Mouse (Mus musculus) liver, adult 2 months (tissue): ENCODE measurements around the gene Morn3. TPM values are rescaled to one million over a fixed set of nuclear protein-coding genes. Genes with fewer than 3 reads are reported as not detected.

Source experiments
- DNase-seq: peaks from one replicate; pipeline ENCODE4 v3.0.0-alpha.2; 2011; ENCODE audit warnings: low read depth, low spot score; ENCODE audit errors: extremely low read depth
- H3K27ac ChIP-seq: fragments of 200-500 bp; replicated peaks from 2 replicates; pipeline ENCODE4 v1.5.1; 2012; ENCODE audit warnings: low read depth, mild to moderate bottlenecking, control low read depth, inconsistent platforms, low read length; ENCODE audit not compliant: insufficient read depth
- H3K27me3 ChIP-seq: fragments of 200-500 bp; 2 replicates; pipeline ENCODE4 v1.6.1; 2012; ENCODE audit warnings: mild to moderate bottlenecking, moderate library complexity, low read length, inconsistent platforms; ENCODE audit not compliant: control insufficient read depth, insufficient read depth
- H3K36me3 ChIP-seq: fragments of 200-500 bp; 2 replicates; pipeline ENCODE4 v1.6.1; 2012; ENCODE audit warnings: low read length, inconsistent platforms; ENCODE audit not compliant: control insufficient read depth, insufficient read depth
- H3K4me1 ChIP-seq: fragments of 200-500 bp; 2 replicates; pipeline ENCODE4 v1.6.1; 2011; ENCODE audit warnings: low read length; ENCODE audit not compliant: control insufficient read depth, insufficient read depth
- H3K4me3 ChIP-seq: fragments of 200-500 bp; 2 replicates; pipeline ENCODE4 v1.5.1; 2011; ENCODE audit warnings: low read depth, mild to moderate bottlenecking, control low read depth, low read length, moderate library complexity; ENCODE audit not compliant: insufficient read depth
- H3K79me2 ChIP-seq: fragments of 200-500 bp; 2 replicates; pipeline ENCODE4 v1.6.1; 2012; ENCODE audit warnings: inconsistent platforms, mild to moderate bottlenecking, low read length, moderate library complexity; ENCODE audit not compliant: control insufficient read depth, insufficient read depth
- H3K9ac ChIP-seq: fragments of 200-500 bp; 2 replicates; pipeline ENCODE4 v1.6.1; 2012; ENCODE audit warnings: low read depth, mild to moderate bottlenecking, control low read depth, inconsistent platforms, low read length
- CTCF ChIP-seq: fragments of 200-500 bp; IDR thresholded peaks from 2 replicates; pipeline ENCODE4 v1.5.1; 2011; ENCODE audit warnings: low read depth, low read length, control low read depth
- POLR2A ChIP-seq: fragments of 200-500 bp; IDR thresholded peaks from 2 replicates; pipeline ENCODE4 v1.6.1; 2011; ENCODE audit warnings: low read length, control low read depth; ENCODE audit not compliant: insufficient read depth; ENCODE audit errors: extremely low read depth
- WGBS: fragments of 180-500 bp; shearing (Covaris S2); methylation state at CpG from one replicate; pipeline ENCODE4 v1.1.7; 2018; 5-methylcytosine and 5-hydroxymethylcytosine counted together
- polyA plus RNA-seq: library from polyadenylated mRNA; depleted of rRNA; stranded (reverse); fragments of >200 nt; gene quantifications from 2 replicates; pipeline ENCODE4 v1.2.3, GENCODE M21; 2012
- total RNA-seq: library from RNA; depleted of rRNA; stranded (reverse); fragments of >200 nt; gene quantifications from 2 replicates; pipeline ENCODE4 v1.2.3, GENCODE M21; 2014

Gene Morn3
- total and polyA plus RNA-seq, 2 experiments = not detected

DNA sequence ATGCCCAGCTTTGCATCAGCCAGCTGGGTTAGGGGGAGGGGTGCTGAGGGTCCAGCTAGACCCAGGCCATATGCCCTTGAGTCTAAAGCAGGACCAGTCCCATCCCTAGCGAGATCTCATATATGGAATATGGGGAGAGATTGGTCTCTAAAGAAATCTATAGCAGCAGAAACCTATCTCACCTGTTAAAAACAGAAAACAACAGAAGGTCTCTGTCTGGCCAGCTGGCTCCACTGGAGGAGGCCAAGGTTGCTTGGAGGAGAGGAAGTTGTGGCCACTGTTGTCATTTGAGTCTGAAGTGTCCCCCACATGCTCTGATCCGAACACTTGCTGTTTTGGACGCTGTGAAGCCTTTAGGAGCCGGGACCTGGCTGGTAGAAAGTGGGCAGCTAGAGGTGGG lies 42.0 kb upstream of the Morn3 start:
- no peak for TF ChIP-seq CTCF
- TF ChIP-seq POLR2A = no peak
- peaks cover 23% of the 10 kb centered on the region for H3K79me2 ChIP-seq
- no peak for DNase-seq
- H3K4me1 ChIP-seq = peaks cover 8% of the 10 kb centered on the region; the same call in 1 of the 2 replicates
- no peak overlapping the region for H3K9ac ChIP-seq
- 98% methylated on average over 4 of the region's 4 CpGs for WGBS
- H3K4me3 ChIP-seq = no peak overlapping the region
- no peak overlapping the region for H3K27ac ChIP-seq
- H3K27me3 ChIP-seq = no peaks in the 10 kb centered on the region
- H3K36me3 ChIP-seq = no peaks in the 10 kb centered on the region

DNA sequence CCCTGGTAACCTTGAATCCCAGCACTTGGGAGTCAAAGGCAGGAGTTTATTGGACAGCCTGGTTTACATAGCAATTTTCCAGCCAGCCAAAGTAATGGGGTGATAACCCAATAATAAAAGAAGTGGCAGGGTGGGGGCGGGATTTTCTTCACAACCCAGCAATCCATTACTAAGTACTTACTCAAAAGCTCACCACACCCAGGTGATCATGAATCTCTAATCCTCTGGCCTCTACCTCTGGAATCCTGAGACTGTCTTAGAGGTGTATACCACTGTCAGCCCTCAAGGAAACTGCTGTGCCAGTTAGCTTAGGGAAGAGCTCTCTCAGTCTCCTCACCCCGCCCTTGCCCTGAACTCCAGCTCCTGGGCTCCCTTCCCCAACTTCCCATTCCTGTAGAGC lies 39.7 kb upstream of the Morn3 start:
- no peak overlapping the region for H3K4me3 ChIP-seq
- WGBS = 98% methylated on average over 2 of the region's 2 CpGs
- no peaks in the 10 kb centered on the region for H3K27me3 ChIP-seq
- no peak for DNase-seq
- H3K36me3 ChIP-seq = no peaks in the 10 kb centered on the region
- H3K9ac ChIP-seq = no peak overlapping the region
- TF ChIP-seq CTCF (no peak), POLR2A (no peak)
- H3K79me2 ChIP-seq = peaks cover 18% of the 10 kb centered on the region
- H3K27ac ChIP-seq = no peak overlapping the region
- H3K4me1 ChIP-seq = peaks cover 11% of the 10 kb centered on the region; the same call in 1 of the 2 replicates

DNA sequence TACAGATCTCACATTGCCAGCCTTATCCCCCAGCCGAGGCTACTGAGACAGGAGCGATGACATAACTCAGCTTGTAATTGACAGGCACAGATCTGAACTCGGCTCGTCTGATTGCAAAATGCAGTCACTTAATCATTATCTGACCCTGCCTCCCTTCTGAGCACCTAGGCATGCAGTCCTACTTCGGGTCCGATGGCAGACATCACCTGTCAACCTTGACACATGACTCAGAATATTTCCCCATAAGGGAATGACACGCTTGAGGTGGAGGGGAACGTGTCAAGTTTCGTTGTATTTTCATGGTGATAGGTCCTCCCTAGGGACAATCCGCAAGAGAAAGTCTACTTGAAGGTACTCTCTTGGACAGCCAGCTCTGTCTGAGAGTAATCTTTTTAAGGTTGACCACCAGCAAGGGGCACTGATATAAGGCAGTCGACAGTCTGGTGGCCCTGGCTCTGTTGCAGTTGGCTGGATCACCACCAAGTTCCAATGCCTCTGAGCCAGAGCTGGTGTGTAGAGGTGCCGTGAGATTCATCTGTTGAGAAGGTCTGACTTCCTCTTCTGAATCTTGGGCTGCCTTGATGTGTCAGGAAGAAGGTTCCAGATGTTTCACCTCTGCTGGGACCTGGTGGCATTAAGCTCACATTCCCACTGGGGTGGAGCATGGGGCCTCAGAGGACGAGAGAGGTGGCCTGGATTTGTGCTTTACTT lies 36.7 kb upstream of the Morn3 start:
- peaks cover 20% of the 10 kb centered on the region for H3K79me2 ChIP-seq
- no peak overlapping the region for H3K27ac ChIP-seq
- 36% methylated on average over 13 of the region's 13 CpGs for WGBS
- H3K36me3 ChIP-seq = no peaks in the 10 kb centered on the region
- H3K9ac ChIP-seq = no peak overlapping the region
- peak; percentile 66 for DNase-seq
- TF ChIP-seq CTCF (no peak), POLR2A (no peak)
- H3K27me3 ChIP-seq = no peaks in the 10 kb centered on the region
- no peak overlapping the region for H3K4me3 ChIP-seq
- peaks cover 4% of the 10 kb centered on the region; the same call in 1 of the 2 replicates for H3K4me1 ChIP-seq

DNA sequence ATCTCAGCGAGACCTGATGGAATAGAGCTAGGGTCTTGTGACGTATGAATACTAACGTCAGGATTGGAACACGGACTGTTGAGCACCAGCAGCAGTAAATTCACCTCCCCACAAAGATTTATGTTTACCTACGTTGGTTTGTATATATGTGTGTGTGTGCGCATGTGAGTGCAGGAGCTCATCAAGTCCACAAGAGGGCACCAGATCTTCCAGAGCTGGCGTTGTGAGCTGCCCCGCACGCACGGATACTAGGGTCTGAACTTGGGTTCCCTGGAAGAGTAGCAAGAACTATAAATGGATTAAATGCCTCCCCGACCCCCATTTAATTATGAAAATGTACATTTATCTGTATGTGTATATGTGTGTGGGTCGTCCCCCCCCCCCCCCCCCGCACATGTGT lies 33.7 kb upstream of the Morn3 start:
- peaks cover 15% of the 10 kb centered on the region for H3K4me1 ChIP-seq
- WGBS = 95% methylated on average over 13 of the region's 13 CpGs

DNA sequence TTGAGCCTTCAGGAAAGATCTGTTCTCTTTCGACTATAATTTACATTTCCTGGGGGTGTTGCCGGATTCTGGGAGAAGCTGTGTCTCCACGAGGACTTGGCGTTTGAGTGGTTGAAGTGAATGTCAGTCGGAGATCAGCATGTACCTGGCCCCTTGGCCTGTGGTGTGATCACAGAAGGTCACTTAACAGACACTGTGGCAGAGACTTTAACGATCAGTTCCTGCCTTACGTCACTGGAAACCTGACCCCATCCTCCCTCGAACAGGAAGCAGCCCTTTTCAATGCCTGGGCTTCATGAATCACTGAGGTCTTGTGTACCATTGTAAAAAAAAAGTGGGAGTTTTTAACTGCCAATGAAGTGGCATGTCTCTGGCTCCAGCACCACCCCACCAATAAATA lies 33.2 kb upstream of the Morn3 start:
- peak; percentile 40 for DNase-seq
- no peak overlapping the region for H3K9ac ChIP-seq
- TF ChIP-seq CTCF = no peak
- TF ChIP-seq POLR2A = no peak
- 65% methylated on average over 8 of the region's 8 CpGs for WGBS
- no peaks in the 10 kb centered on the region for H3K36me3 ChIP-seq
- H3K27ac ChIP-seq = no peak overlapping the region
- H3K4me3 ChIP-seq = no peak overlapping the region
- peaks cover 19% of the 10 kb centered on the region for H3K4me1 ChIP-seq
- H3K27me3 ChIP-seq = no peaks in the 10 kb centered on the region
- H3K79me2 ChIP-seq = peaks cover 21% of the 10 kb centered on the region

More for the DNA sequence above, 33.7 kb upstream of the Morn3 start:
- TF ChIP-seq CTCF (0 out of 2 replicates have a peak, but pooled peaks have one; percentile 4), POLR2A (no peak)
- Histone ChIP-seq H3K4me3 (no peak overlapping the region), H3K36me3 (no peaks in the 10 kb centered on the region), H3K9ac (no peak overlapping the region), H3K79me2 (peaks cover 22% of the 10 kb centered on the region), H3K27ac (no peak overlapping the region), H3K27me3 (no peaks in the 10 kb centered on the region)
- no peak for DNase-seq

DNA sequence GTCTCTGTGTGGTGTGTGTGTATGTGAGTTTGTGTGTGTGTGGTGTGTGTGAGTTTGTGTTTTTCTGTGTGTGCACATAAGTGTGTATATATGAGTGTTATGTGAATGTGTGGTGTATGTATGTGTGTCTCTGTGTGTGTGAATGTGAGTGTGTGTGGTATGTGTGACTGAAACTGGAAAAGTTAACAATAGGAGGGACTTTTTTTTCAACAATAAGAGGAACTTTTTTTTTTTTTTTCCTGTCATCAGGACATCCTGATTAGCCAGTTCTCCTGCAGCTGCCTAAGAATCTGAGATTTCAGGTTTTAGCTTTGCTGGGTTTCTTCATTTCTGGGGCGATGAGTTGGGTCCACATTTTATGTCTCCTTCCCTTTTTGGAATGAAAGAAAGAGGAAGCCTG lies 32.8 kb upstream of the Morn3 start:
- Histone ChIP-seq H3K9ac (no peak overlapping the region), H3K4me1 (peaks cover 19% of the 10 kb centered on the region), H3K27me3 (no peaks in the 10 kb centered on the region), H3K36me3 (no peaks in the 10 kb centered on the region), H3K27ac (no peak overlapping the region), H3K4me3 (no peak overlapping the region), H3K79me2 (peaks cover 16% of the 10 kb centered on the region)
- DNase-seq = no peak
- no peak for TF ChIP-seq POLR2A
- no peak for TF ChIP-seq CTCF
- 71% methylated on average over 1 of the region's 1 CpGs for WGBS
